Mouse (Mus musculus) CH12.LX (cell line): ENCODE results near the gene Wwc2.

Experiments
- CTCF ChIP-seq, 2 experiments: IDR thresholded peaks in 1 of 2; conservative IDR thresholded peaks in 1 of 2; 2 replicates each; pipeline ENCODE4 v1.5.1; 2011 to 2012; ENCODE audit warnings: low read depth in 2 of 2, low read length in 2 of 2, improper control_type of control experiment in 1 of 2, inconsistent platforms in 1 of 2, mild to moderate bottlenecking in 1 of 2, moderate library complexity in 1 of 2
- ELF1 ChIP-seq: IDR thresholded peaks from 2 replicates; pipeline ENCODE4 v1.6.1; 2014; ENCODE audit warnings: low read depth, mild to moderate bottlenecking, inconsistent platforms, low read length, improper control_type of control experiment
- EP300 ChIP-seq: IDR thresholded peaks from 2 replicates; pipeline ENCODE4 v1.6.1; 2011; ENCODE audit warnings: low read length, improper control_type of control experiment
- PAX5 ChIP-seq: IDR thresholded peaks from 2 replicates; pipeline ENCODE4 v1.6.1; 2012; ENCODE audit warnings: low read length, inconsistent platforms, mixed read lengths

DNA sequence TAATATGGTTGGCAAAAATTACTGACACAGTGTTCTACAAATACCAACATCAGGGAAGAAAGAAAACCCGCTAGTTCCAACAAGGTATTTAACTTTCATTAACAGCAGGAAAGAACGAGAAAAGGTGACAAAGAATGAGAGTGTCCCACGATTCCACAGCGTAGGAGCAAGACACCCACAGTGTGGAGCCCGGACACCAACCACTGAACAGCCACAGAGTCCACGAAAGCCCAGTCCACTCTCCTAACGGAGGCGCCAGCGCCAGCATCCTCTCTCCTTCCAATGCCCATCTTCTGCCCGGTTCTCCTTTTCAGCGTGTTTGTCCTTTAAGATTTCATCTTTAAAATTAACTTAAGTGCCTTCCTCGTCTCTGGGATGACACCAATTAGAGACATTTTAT lies 61.1 kb downstream of the Wwc2 start:
- TF ChIP-seq CTCF (conservative IDR thresholded peaks at IDR 0.05 in 1 of 2, IDR thresholded peaks at IDR 0.05 in 1 of 2; ENCODE audit: low read depth in 2 of 2, low read length in 2 of 2) (no peak), ELF1 (no peak), EP300 (no peak), PAX5 (no peak)
